Mouse (Mus musculus) spleen, adult 2 months (tissue): ENCODE data around the gene Stard10. TPM values are rescaled to one million over a fixed set of nuclear protein-coding genes. Genes with fewer than 3 reads are reported as not detected.

Experiments used
- DNase-seq, 2 experiments: peaks; one replicate each; pipeline versions ENCODE4 v3.0.0 to v3.0.0-alpha.2; 2012 to 2021; ENCODE audit warnings: low spot score in 2 of 2, low read depth in 1 of 2
- H3K27ac ChIP-seq: fragments of 200-500 bp; 2 replicates; pipeline ENCODE4 v1.5.1; 2012; ENCODE audit warnings: low read length, inconsistent platforms; ENCODE audit not compliant: insufficient read depth
- H3K27me3 ChIP-seq: fragments of 200-500 bp; 2 replicates; pipeline ENCODE4 v1.6.1; 2012; ENCODE audit warnings: mild to moderate bottlenecking, moderate library complexity, low read length, inconsistent platforms; ENCODE audit not compliant: control insufficient read depth, insufficient read depth
- H3K36me3 ChIP-seq: fragments of 200-500 bp; 2 replicates; pipeline ENCODE4 v1.6.1; 2012; ENCODE audit warnings: mild to moderate bottlenecking, low read length, inconsistent platforms; ENCODE audit not compliant: control insufficient read depth, insufficient read depth
- H3K4me1 ChIP-seq: fragments of 200-500 bp; 2 replicates; pipeline ENCODE4 v1.6.1; 2011; ENCODE audit warnings: inconsistent platforms; ENCODE audit not compliant: control insufficient read depth, insufficient read depth, insufficient read length
- H3K4me3 ChIP-seq: fragments of 200-500 bp; 2 replicates; pipeline ENCODE4 v1.5.1; 2011; ENCODE audit warnings: mild to moderate bottlenecking, inconsistent platforms; ENCODE audit not compliant: insufficient read depth, insufficient read length; ENCODE audit errors: extremely low read depth
- CTCF ChIP-seq: fragments of 200-500 bp; IDR thresholded peaks from 2 replicates; pipeline ENCODE4 v1.5.1; 2011; ENCODE audit warnings: mild to moderate bottlenecking, inconsistent platforms; ENCODE audit not compliant: insufficient read depth, insufficient read length, insufficient replicate concordance; ENCODE audit errors: extremely low read depth
- POLR2A ChIP-seq: fragments of 200-500 bp; IDR thresholded peaks from 2 replicates; pipeline ENCODE4 v1.6.1; 2011; ENCODE audit warnings: low read depth, low read length, inconsistent platforms
- WGBS: fragments of 180-500 bp; shearing (Covaris S2); methylation state at CpG from one replicate; pipeline ENCODE4 v1.1.7; 2018; 5-methylcytosine and 5-hydroxymethylcytosine counted together
- polyA plus RNA-seq: library from polyadenylated mRNA; depleted of rRNA; stranded (reverse); fragments of >200 nt; gene quantifications from 2 replicates; pipeline ENCODE4 v1.2.3, GENCODE M21; 2012

Gene Stard10
- polyA plus RNA-seq, 1 experiment, result 29.3 TPM

DNA sequence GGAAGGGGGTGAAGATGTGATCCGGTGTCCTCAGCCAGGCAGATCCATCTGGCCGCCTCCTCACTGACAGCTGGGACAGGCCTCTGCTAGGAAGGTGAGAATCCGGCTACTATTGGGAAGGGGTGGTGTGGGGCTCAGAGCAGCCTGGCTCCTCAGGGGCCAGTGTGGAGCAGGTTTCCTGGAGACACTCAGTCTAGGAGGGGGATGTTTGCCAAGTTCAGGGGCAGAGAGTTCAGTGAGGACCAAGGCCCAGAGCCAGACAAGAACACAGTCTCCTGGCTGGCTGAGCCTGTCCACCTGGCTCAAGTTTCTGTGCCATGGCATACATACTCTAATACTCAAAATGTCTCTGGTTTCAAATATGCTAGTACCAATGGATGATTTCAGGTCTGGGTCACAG, 20.5 kb downstream of the Stard10 start:
- peaks cover 5% of the 10 kb centered on the region; the same call in 1 of the 2 replicates for H3K4me1 ChIP-seq
- DNase-seq, result no peak
- TF ChIP-seq POLR2A, result no peak
- no peak for TF ChIP-seq CTCF
- no peak overlapping the region for H3K27ac ChIP-seq
- H3K36me3 ChIP-seq, result peaks cover 1% of the 10 kb centered on the region
- H3K4me3 ChIP-seq, result no peak overlapping the region
- 97% methylated on average over 3 of the region's 3 CpGs for WGBS
- no peaks in the 10 kb centered on the region for H3K27me3 ChIP-seq

DNA sequence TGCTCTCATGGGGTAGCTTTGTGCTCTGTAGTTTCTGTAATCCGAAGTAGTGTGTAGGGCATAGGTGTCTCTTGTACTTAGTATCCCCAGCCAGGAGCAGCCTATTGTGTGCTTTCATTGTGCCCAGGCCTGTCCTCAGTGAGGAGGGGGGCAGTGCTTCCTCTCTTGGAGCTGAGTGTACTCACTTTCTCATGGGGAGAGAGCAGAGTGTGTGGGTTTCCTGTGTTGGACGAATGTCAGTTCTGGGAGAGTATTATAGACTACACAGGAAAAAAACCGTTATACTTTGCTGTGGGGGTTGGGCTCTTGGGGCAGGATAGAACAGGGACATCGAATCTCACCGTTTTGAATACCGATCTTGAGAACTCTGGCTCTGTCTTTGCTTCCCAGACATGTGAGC, 24.5 kb downstream of the Stard10 start:
- peaks cover 12% of the 10 kb centered on the region; the same call in 1 of the 2 replicates for H3K4me1 ChIP-seq
- DNase-seq, result no peak

DNA sequence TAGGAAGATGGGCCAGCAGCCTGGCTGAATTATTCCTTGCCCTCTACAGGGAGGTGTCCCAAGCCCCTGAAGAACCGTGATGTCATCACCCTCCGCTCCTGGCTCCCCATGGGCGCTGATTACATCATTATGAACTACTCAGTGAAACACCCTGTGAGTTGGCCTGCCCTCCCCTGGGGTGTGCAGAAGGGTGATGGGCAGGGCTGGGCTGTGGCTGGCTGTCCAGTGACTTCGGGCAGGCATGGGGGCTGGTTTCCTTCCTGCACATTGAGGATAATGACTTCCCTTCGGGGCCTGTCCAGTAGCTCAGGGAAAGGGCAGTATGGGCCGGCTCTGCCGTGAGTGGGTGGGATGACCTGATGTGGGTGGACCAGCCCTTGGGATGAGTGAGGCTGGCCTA, 26.2 kb downstream of the Stard10 start:
- H3K4me3 ChIP-seq, result no peak overlapping the region

More for the DNA sequence above, 24.5 kb downstream of the Stard10 start:
- H3K27me3 ChIP-seq, result no peaks in the 10 kb centered on the region
- 8% methylated on average over 6 of the region's 6 CpGs for WGBS
- TF ChIP-seq POLR2A (no peak), CTCF (no peak)
- peaks cover 3% of the 10 kb centered on the region for H3K36me3 ChIP-seq
- no peak overlapping the region for H3K4me3 ChIP-seq
- no peak overlapping the region for H3K27ac ChIP-seq

DNA sequence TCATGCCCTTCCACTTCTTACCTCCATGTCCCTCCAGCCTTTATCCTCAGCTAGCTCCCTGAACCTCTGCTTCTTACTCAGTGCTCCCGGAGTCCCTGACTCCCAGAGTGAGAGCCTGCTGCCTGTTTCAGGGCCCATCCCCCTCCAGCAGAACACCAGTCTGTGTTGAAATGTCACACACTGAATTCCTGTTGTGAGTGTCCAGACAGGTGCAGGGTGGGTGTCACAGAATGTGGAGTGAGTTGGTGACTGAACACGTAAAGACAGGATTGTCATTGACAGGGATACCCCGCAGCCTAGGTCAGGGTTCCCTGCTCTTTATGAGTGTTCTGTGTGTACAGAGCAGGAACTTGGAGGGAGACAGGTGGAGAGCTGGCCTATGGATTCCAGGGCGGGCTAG, 28.0 kb downstream of the Stard10 start:
- H3K36me3 ChIP-seq, result peaks cover 2% of the 10 kb centered on the region; the same call in 1 of the 2 replicates
- H3K27me3 ChIP-seq, result no peaks in the 10 kb centered on the region
- H3K27ac ChIP-seq, result no peak overlapping the region
- DNase-seq, result no peak
- WGBS, result 89% methylated on average over 4 of the region's 4 CpGs
- H3K4me3 ChIP-seq, result no peak overlapping the region
- H3K4me1 ChIP-seq, result peaks cover 25% of the 10 kb centered on the region; the same call in 1 of the 2 replicates
- TF ChIP-seq POLR2A, result no peak
- TF ChIP-seq CTCF, result no peak

More for the DNA sequence above, 26.2 kb downstream of the Stard10 start:
- no peak overlapping the region for H3K27ac ChIP-seq
- peaks cover 18% of the 10 kb centered on the region; the same call in 1 of the 2 replicates for H3K4me1 ChIP-seq
- TF ChIP-seq POLR2A (no peak), CTCF (no peak)
- no peaks in the 10 kb centered on the region for H3K27me3 ChIP-seq
- peaks cover 3% of the 10 kb centered on the region for H3K36me3 ChIP-seq
- no peak for DNase-seq
- WGBS, result 53% methylated on average over 7 of the region's 7 CpGs

DNA sequence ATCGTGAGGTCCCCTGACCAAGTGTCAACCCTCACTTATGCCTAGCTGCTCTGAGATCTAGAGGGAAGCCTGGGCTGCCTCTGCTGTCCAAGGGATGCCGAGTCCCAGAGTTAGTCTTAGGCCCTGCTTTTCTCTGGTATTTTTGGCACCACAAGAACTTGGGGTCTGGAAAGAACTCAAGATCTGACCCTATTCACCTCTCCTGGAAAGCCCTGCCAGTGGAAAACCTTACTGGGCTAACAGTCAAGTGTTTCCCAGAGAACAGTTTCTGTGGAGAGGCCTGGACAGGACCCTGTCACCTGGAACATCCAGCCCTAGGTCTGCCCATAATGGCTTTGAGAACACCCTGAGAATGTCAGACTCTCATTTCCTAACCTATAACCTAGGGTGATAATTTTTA, 30.1 kb downstream of the Stard10 start:
- TF ChIP-seq CTCF (no peak), POLR2A (no peak)
- Histone ChIP-seq H3K36me3 (peaks cover 3% of the 10 kb centered on the region; the same call in 1 of the 2 replicates), H3K4me3 (no peak overlapping the region), H3K4me1 (peaks cover 25% of the 10 kb centered on the region), H3K27me3 (no peaks in the 10 kb centered on the region), H3K27ac (no peak overlapping the region)
- no peak for DNase-seq
- 88% methylated on average over 2 of the region's 2 CpGs for WGBS

DNA sequence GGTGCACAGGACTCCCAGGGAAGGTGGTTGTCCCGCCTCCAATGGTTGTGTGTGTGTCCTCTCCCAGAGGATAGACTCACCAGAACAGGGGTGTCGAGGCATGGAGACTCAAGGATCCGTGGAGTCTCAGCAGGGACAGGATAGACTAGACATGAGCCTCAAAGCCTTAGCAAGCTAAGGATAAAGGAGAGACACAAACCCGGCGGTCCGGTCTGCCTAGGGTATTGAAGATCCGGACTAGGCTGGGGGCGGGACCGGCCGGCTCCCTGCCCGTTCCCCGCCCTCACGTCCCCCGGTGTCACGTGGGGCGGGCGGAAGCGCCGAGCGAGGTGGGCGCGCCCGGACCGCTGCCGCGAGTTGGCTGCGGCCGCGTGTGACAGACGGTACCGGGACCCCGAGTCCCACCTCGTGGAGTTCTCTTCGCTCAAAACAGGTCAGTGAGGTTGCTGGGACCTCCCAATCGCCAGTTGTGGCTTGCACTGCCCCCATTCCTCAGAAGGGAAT, 30.9 kb downstream of the Stard10 start, which contains the start of gene Arap1:
Gene Arap1, plus strand, starts transcription at position 301 of the 504 bp plus-strand sequence.
- TF ChIP-seq POLR2A, result peak; percentile 64
- TF ChIP-seq CTCF, result no peak
- peaks cover 5% of the 10 kb centered on the region; the same call in 1 of the 2 replicates for H3K36me3 ChIP-seq
- 1% methylated on average over 32 of the region's 35 CpGs for WGBS
- DNase-seq, result peak; percentile 45 to 79
- H3K4me3 ChIP-seq, result peak within 1 kb of the TSS; percentile 78
- peaks cover 28% of the 10 kb centered on the region for H3K4me1 ChIP-seq
- H3K27me3 ChIP-seq, result no peaks in the 10 kb centered on the region
- H3K27ac ChIP-seq, result peak within 1 kb of the TSS; percentile 72

DNA sequence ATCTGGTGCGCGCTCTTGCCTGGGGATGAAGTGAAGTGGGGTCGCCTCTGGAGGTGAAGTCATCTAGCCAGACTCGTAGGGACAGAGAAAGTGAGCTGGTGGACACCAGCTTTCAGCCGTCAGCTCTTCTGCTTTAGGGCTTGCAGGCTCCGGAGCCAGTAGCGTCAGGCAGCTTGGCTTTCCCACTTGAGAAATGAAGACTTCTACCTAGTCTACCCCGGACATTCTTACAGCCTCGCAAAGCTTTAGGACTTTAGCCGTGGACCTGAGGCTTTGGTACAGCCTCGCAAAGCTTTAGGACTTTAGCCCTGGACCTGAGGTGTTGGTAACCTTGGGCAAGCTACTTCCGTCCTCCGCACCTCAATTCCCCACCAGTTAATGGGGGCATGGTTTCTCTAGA, 31.4 kb downstream of the Stard10 start:
- no peaks in the 10 kb centered on the region for H3K27me3 ChIP-seq
- DNase-seq, result no peak
- peak overlapping the region; percentile 69 for H3K27ac ChIP-seq
- 2% methylated on average over 13 of the region's 13 CpGs for WGBS
- peaks cover 5% of the 10 kb centered on the region; the same call in 1 of the 2 replicates for H3K36me3 ChIP-seq
- H3K4me3 ChIP-seq, result peak overlapping the region; percentile 78
- peaks cover 27% of the 10 kb centered on the region for H3K4me1 ChIP-seq
- no peak for TF ChIP-seq POLR2A
- no peak for TF ChIP-seq CTCF
